Mouse (Mus musculus) layer of hippocampus, adult 2 months (tissue): Measurements from ENCODE around the gene Pknox2. TPM values are rescaled to one million over a fixed set of nuclear protein-coding genes. Genes with fewer than 3 reads are reported as not detected.

Experiments used
- DNase-seq, 2 experiments: peaks; one replicate each; pipeline ENCODE4 v3.0.0; 2022; ENCODE audit warnings: low spot score in 2 of 2
- H3K27ac ChIP-seq: fragments of 200-600 bp; 2 replicates; pipeline ENCODE4 v1.8.1; 2022
- H3K4me3 ChIP-seq: fragments of 200-600 bp; 2 replicates; pipeline ENCODE4 v1.8.1; 2022; ENCODE audit warnings: mild to moderate bottlenecking
- CTCF ChIP-seq: fragments of 200-600 bp; conservative IDR thresholded peaks from 2 replicates; pipeline ENCODE4 v1.8.1; 2022; ENCODE audit warnings: antibody characterized with exemption, mild to moderate bottlenecking, moderate library complexity
- total RNA-seq, 2 experiments: library from RNA; stranded (reverse); gene quantifications; 2 replicates each; pipeline ENCODE4 v1.2.3; 2021

Pknox2 gene
- total RNA-seq, 2 experiments from 2014 or later, result 41.1 to 41.2 TPM

- no peak overlapping the region for H3K4me3 ChIP-seq
- no peak overlapping the region for H3K27ac ChIP-seq
- DNase-seq, result no peak
- TF ChIP-seq CTCF, result no peak
Measured at GRCm38 (mm10) chr9:37133495-37133894, 13.7 kb downstream of the Pknox2 start.

GRCm38 (mm10) chr9:37129046-37129445, 18.2 kb downstream of the Pknox2 start:
- H3K27ac ChIP-seq, result no peak overlapping the region
- TF ChIP-seq CTCF, result no peak
- DNase-seq, result no peak
- no peak overlapping the region for H3K4me3 ChIP-seq

GRCm38 (mm10) chr9:37126197-37126596, 21.0 kb downstream of the Pknox2 start:
- no peak for TF ChIP-seq CTCF
- Histone ChIP-seq H3K4me3 (no peak overlapping the region), H3K27ac (no peak overlapping the region)
- no peak for DNase-seq

GRCm38 (mm10) chr9:37124696-37125480, 22.3 kb downstream of the Pknox2 start:
- peak; percentile 72 for TF ChIP-seq CTCF
- DNase-seq, result no peak
- Histone ChIP-seq H3K27ac (no peak overlapping the region), H3K4me3 (no peak overlapping the region)

- Histone ChIP-seq H3K27ac (no peak overlapping the region), H3K4me3 (no peak overlapping the region)
- TF ChIP-seq CTCF, result no peak
- DNase-seq, result no peak
Measured at GRCm38 (mm10) chr9:37123384-37123783, 23.8 kb downstream of the Pknox2 start.

- no peak overlapping the region for H3K27ac ChIP-seq
- H3K4me3 ChIP-seq, result no peak overlapping the region
- no peak for DNase-seq
- no peak for TF ChIP-seq CTCF
Measured at GRCm38 (mm10) chr9:37122971-37123370, 24.2 kb downstream of the Pknox2 start.

- no peak overlapping the region for H3K4me3 ChIP-seq
- TF ChIP-seq CTCF, result no peak
- DNase-seq, result no peak
- H3K27ac ChIP-seq, result no peak overlapping the region
Measured at GRCm38 (mm10) chr9:37122381-37122780, 24.8 kb downstream of the Pknox2 start.

GRCm38 (mm10) chr9:37121761-37122331, 25.4 kb downstream of the Pknox2 start:
- Histone ChIP-seq H3K27ac (peak overlapping the region; percentile 23; the same call in 1 of the 2 replicates), H3K4me3 (no peak overlapping the region)
- no peak for DNase-seq
- no peak for TF ChIP-seq CTCF

GRCm38 (mm10) chr9:37120801-37121200, 26.4 kb downstream of the Pknox2 start:
- Histone ChIP-seq H3K4me3 (no peak overlapping the region), H3K27ac (no peak overlapping the region)
- DNase-seq, result no peak
- TF ChIP-seq CTCF, result 0 out of 2 replicates have a peak, but pooled peaks have one; percentile 13

- no peak for TF ChIP-seq CTCF
- no peak overlapping the region for H3K4me3 ChIP-seq
- no peak overlapping the region for H3K27ac ChIP-seq
- DNase-seq, result no peak
Measured at GRCm38 (mm10) chr9:37117529-37117928, 29.7 kb downstream of the Pknox2 start.

- no peak overlapping the region for H3K4me3 ChIP-seq
- no peak for DNase-seq
Measured at GRCm38 (mm10) chr9:37116632-37117413, 30.4 kb downstream of the Pknox2 start.

GRCm38 (mm10) chr9:37115820-37116219, 31.4 kb downstream of the Pknox2 start:
- no peak for TF ChIP-seq CTCF
- H3K4me3 ChIP-seq, result no peak overlapping the region
- no peak for DNase-seq
- H3K27ac ChIP-seq, result no peak overlapping the region

More at GRCm38 (mm10) chr9:37116632-37117413, 30.4 kb downstream of the Pknox2 start:
- H3K27ac ChIP-seq, result no peak overlapping the region
- no peak for TF ChIP-seq CTCF
